Mouse (Mus musculus) embryo, embryonic 9.5 days (tissue): Measurements from ENCODE around the gene Smim5.
"Not testable (repeated sequence)": the region's sequence is repeated elsewhere in the genome, so short reads cannot be mapped to it uniquely, and the experiment has no call there.

Experiments
- DNase-seq: peaks from one replicate; pipeline ENCODE4 v3.0.0-alpha.2; 2017; ENCODE audit errors: extremely low spot score

Gene Smim5

DNA sequence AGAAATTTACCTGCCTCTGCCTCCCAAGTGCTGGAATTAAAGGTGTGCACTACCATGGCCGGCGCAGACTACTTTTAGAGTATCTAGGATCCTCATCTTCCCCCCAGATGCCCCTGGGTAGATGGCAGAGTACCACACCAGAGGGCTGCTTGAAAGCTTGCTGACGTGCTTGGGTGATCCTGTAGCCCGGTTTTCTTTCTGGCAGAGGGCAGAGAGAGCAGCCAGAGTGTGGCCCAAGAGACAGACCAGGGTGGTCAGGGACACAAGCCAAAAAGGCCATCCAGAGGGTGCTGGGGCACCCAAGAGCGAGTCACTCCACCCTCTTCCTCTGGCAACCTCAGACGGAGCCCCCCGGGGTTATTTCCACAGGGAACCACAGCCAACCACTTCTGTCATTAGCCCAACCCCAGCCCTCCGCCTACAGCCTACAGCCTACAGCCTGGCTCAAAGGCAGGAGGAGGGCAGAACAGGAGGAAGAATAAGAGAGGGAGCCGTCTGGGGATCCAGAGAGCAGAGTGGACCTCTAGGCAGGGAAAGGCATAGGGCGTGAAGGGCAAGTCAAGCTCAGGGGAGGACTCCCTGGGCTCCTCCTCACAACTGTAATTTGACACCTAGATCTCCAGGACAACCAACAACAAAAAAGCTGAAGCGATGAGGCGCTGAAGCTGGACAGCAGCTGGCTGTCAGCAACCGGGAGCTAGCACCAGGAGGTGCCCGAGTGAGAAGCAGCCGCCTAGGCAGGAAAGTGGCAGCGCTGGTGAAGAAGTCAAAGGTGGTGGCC lies at the start of gene Smim5:
Smim5 (plus strand) TSS at position 481 of the 781 bp plus-strand sequence.
- DNase-seq = peak; percentile 74

DNA sequence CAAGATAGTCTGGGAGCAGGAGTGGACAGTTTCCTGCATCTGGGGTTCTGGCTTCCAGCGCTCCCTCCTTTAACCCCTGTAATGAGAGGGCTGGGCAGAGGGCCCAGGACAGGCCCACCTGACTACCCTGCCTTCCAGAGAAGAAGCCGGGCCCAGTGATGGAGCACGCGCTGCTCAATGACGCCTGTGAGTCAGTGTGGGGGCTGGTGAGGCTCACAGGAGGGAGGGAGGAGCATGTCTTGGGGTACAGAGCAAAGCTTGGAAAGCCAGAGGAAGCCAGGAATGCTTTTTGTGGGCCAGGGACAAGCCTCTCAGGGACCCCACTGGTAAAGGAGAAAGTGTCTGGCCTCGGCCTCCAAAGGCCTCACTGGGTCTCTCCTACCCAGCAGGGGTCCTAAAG lies 45.1 kb upstream of the Smim5 start:
- no peak for DNase-seq

DNA sequence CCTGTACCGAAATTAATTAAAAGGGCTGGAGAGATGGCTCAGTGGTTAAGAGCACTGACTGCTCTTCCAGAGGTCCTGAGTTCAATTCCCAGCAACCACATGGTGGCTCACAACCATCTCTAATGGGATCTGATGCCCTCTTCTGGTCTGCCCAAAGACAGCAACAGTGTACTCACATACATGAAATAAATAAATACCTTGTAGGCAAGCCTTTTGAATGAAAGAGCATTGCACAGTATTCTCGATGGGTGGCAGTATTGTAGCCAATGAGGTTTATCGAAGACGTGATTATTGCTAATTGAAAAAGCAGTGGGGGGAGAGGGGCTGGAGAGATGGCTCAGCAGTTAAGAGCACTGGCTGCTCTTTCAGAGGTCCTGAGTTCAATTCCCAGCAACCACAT lies 42.6 kb upstream of the Smim5 start:
- DNase-seq = not testable (repeated sequence)

- no peak for DNase-seq
Measured at GRCm38 (mm10) chr11:115857936-115858335, 41.8 kb upstream of the Smim5 start.

- DNase-seq = peak; percentile 36
Measured at GRCm38 (mm10) chr11:115858354-115858753, 41.4 kb upstream of the Smim5 start, which contains the start of gene Myo15b. Myo15b (plus strand) TSS chr11:115858406.

DNA sequence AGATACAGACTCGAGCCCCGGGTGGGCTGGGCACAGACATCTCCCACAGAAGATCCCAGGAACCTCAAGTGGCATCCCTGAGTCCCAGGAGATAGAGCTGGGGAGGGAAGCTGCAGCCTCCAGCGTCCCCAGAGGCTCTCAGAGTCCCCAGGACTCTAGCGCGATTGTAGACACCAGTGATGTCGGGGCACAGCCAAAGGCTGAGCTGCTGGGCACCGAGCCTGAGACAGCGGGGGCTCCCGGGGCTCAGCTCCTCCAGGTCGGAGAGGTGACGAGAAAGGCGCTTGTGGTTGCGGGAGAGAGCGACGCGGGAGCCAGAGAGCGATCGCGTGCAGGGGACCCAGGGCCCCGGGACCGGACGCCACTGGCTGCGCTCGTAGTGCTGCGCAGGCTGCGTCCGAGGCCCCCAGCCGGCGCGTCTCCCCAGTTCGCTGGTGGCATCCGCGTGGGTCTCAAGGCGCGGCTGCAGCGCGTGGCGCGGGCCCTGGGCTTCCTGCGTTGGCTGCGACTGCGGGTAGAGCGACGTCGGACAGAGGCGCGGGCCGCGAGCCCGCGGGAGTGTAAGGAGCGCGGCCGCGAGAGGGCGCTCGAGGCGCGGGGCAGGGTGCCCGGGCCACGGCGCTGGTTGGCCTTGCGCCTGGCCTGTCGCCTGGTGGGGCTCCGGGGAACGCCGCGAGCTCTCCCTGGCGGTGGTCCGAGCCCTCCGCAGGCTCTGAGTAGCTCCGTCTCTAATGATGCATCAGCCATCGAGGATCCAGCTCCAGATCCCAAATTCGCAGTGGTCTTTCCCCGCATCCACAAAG lies 40.4 kb upstream of the Smim5 start:
- DNase-seq = peak; percentile 88

- no peak for DNase-seq
Measured at GRCm38 (mm10) chr11:115863895-115864294, 35.9 kb upstream of the Smim5 start.

DNA sequence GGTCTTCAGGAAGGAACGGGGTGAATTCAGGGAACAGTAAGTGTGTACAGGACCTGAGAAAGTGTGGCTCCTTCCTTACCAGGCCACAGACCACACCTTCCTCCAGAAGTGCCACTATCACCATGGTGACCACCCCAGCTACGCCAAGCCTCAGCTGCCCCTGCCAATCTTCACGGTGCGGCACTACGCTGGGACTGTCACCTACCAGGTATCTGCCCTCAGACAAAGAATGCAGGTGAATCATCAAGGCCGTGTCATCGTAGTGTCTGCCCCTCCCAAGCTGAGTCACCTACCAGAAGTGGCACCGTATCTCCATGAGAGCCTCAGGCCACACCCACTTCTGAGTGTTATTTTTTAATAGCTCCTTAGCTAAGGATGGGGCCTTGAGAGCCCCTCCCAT lies 30.4 kb upstream of the Smim5 start:
- no peak for DNase-seq

DNA sequence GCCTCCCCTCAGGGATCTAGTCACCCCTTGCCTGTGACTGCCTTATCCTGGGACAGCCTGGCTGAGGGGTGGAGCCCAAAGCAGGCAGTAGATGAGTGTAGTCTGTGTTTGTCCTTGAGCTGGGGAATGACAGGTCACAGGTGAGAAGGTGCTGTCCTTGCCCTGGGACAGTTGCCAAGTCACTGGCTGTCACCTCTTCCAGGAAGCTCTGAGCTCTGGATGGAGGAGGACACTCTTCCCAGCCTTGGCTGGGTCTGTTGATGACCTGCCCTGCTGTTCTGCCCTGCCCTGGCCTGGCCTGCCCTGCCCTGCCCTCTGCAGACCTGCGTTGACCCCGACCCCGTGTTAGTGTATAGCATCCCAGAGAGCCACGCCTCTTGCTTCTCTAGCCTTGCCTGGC lies 27.3 kb upstream of the Smim5 start:
- no peak for DNase-seq

- DNase-seq = no peak
Measured at GRCm38 (mm10) chr11:115875935-115876334, 23.8 kb upstream of the Smim5 start.

GRCm38 (mm10) chr11:115876438-115876837 lies 23.3 kb upstream of the Smim5 start:
- DNase-seq = no peak

DNA sequence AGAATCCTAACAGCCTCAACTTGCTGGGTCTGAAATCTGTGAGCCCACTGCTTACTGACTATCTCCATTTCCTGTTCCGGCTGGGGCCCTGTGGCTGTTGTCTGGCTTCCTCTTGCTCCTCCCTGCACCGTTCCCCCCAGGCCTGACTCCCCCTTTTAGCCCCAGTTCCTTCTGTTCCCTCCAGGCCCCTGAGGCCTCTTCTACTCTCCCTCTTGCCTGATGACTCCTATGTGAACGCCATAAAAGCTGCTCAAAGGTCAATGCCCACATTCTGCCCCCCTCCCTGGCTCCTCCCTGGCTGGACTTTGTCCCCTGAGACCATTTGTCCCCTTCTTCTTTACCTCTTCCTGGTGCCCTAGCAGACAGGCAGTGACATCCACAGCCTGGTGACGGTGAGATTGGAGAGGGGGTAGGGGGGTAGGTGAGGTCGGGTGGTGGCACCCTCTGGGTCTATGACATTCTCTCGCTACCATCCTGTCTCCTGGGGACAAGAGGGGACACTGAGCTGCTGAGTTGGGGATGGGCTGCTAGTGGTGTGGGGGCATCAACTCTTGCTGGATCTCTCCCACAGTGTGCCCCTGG lies 22.5 kb upstream of the Smim5 start:
- no peak for DNase-seq

DNA sequence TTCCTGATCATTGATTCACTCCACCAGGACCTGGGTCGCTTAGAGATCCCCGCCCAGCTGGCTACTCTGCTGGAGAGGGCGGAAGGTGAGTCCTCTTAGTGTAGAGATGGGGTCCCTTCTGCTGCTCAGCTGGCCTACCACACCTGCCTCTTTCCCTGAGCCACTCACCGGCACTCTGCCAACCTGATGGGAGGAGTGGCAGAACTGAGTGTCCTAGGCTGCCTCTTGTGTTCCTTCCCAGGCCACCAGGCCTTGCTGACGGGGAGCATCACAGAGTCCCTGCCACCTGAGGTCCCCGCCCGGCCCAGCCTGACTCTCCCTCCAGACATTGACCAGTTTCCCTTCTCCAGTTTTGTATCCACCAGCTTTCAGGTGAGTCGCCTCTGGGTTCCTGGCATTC lies 21.7 kb upstream of the Smim5 start:
- no peak for DNase-seq

DNA sequence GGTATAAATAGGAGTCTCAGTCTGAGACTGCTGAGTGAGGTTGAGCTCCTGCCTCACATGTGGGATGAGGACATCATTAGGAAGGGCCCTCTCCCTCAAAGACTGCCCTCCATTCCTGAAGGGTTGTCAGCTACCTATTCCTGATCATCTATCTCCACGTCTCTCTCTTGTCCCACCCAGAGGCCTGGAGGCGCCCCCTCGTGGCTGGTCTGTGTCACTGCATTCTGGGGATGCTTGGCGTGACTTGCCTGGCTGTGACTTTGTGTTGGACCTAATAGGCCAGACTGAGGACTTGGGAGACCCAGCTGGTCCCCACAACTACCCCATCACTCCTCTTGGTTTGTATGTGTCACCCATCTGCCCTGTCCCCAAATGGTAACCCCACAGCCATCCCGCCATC lies 18.8 kb upstream of the Smim5 start:
- no peak for DNase-seq

- DNase-seq = no peak
Measured at GRCm38 (mm10) chr11:115883251-115883650, 16.5 kb upstream of the Smim5 start.

DNA sequence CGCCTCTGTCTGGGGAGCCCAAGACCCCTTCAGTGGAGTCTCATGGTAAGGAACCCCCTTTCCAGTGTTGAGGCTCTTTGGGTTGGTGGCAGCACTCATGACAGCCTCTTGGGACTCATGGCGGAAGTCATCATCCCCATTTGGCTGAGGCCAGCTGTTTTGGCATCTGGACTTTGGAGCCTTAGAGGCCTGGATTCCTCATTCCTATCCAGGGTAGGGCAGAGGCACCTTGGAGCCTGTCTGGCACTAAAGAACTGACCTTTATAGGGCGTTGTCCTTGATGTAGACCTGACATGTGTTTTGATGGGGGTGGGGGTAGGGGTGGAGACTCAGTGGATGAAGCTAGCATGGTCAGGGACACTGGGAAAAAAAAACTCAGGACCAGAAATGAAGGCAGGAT lies 15.4 kb upstream of the Smim5 start:
- no peak for DNase-seq

DNA sequence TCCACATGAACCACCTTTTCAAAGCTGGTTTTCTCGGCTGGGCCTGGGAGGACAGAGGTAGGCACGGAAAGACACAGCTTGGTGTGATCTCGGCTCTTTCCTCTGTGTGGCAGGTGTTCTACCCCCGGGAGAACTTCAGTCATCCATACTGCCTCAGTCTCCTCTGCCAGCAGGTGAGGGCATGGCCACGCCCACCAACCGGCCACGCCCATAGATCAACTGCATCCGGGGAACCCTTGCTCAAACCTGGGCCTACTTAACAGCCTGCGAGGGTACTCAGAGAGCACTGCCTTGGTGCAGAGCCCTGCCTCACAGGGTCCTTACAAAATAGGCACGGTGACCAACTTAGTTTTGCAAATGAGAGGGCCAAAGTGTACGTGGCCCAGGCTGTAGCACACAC lies 14.5 kb upstream of the Smim5 start:
- DNase-seq = no peak

DNA sequence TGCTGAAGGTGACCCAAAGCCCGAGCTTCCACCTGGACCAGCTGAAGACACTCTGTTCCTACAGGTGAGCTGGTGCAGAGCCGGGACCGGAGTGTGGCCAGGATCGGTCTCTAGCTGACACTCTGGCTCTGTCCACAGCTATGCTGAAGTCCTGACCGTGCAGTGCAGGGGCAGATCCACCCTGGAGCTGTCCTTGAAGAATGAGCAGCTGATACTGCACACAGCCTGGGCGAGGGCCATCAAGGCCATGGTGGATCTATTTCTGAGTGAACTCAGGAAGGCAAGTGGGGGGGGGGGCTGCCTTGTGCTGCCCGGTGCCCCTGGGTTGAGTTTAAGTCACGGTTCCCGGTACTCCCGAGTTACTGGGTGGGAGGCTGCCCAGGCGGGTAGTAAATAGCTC lies 13.3 kb upstream of the Smim5 start:
- DNase-seq = no peak

- no peak for DNase-seq
Measured at GRCm38 (mm10) chr11:115888020-115888419, 11.7 kb upstream of the Smim5 start.

GRCm38 (mm10) chr11:115889159-115889558 lies 10.6 kb upstream of the Smim5 start:
- DNase-seq = no peak

- no peak for DNase-seq
Measured at GRCm38 (mm10) chr11:115892213-115892612, 7.6 kb upstream of the Smim5 start.

DNA sequence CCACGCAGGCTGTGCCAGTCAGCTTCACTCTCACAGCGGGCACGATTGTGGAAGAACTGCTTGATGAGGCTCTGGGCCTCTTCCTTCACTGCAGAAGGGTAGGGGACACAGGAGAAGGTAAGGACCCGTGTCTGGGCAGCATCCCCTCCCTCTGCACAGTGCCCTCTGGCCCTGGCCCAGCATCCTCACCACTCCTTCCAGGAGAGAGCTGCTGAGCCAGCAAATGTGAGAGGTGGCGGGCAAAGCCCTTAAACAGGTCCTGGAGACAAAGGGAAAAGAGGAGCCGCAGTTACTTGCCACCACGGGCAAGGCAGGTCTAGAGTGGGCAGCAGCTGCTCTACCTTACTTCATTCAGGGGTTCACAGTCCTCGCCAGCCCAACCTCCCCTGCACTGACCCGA lies 6.7 kb upstream of the Smim5 start:
- DNase-seq = no peak
